Mouse (Mus musculus): ENCODE measurements around the gene Ftsj1. TPM values are rescaled to one million over a fixed set of nuclear protein-coding genes. Genes with fewer than 3 reads are reported as not detected.

Ftsj1 gene
- polyA plus RNA-seq (2014; fragmentation: Nextera tagmentation; extraction: Ambion mirVana), result 46.2 and 49.1 TPM in 2 replicates

DNA sequence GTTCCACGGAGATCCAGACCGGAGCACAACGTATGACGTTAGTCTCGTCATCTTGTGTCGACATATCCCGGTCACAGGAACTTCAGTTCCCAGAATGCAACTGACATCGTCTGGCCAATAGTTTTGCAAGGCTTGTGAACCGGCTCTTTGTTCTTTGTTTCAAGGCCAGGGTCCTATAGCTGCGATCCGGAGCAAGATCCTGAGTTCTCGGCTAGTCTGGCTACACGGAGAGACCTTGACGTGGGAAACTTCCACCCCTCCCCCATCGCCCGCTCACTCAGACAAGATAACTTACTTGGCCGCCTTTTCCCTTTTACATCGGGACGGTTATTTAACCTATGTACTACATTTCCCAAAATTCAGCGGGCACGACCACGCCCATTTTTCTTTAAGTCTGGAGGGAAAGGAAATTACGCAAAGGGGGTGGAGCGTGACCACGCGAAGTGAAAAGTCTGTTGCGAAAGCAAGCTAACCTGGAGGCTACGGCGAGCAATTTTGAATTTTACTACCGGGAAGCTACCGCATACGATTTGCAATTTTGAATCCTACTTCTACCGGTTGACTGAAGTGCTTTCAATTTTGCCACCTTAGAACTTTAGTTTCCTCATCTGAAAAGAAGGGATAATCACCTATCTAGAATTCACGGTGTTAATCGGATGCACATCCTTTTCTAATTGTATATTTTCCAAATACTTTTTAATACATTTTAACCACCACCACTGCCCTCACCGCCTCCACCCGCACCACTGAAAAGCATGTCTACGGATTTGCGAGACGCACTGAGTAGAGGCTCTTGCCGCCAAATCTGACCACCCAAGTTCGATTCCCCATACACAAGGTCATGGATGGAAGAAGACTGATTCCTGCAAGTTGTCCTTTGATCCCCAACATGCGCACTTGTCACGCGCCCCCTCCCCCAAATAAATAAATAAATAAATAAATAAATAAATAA is at the start of gene Ftsj1:
Ftsj1 (minus strand) TSS at position 73 of the 952 bp plus-strand sequence.
- H3K27ac ChIP-seq (replicated peaks; ENCODE audit: low read depth, low read length), result no peak within 1 kb of the TSS
- ATAC-seq (replicated peaks; ENCODE audit: insufficient number of reproducible peaks, low FRiP score, low TSS enrichment, low read depth) (peak; percentile 87), DNase-seq (ENCODE audit: low spot score) (peak; percentile 86)
- H3K4me2 ChIP-seq (ENCODE audit: low read depth, low read length), result peak within 1 kb of the TSS; percentile 47
- no peaks in the 10 kb centered on the region for H3K4me1 ChIP-seq (ENCODE audit: control insufficient read depth, insufficient read depth, low read length)
- no peaks in the 10 kb centered on the region for H3K9me3 ChIP-seq (replicated peaks; ENCODE audit: control insufficient read depth, low read length)
- peak within 1 kb of the TSS; percentile 62 for H3K9ac ChIP-seq (replicated peaks; ENCODE audit: low read length)
- 13% methylated on average over 45 of the region's 45 CpGs for WGBS
- H3K36me3 ChIP-seq (replicated peaks; ENCODE audit: control insufficient read depth, insufficient read depth, low read depth, low read length), result no peaks in the 10 kb centered on the region
- peak within 1 kb of the TSS; percentile 53 for H3K4me3 ChIP-seq (ENCODE audit: low read depth, low read length)
- H3K27me3 ChIP-seq (ENCODE audit: control insufficient read depth, insufficient read depth, low read length), result no peaks in the 10 kb centered on the region

DNA sequence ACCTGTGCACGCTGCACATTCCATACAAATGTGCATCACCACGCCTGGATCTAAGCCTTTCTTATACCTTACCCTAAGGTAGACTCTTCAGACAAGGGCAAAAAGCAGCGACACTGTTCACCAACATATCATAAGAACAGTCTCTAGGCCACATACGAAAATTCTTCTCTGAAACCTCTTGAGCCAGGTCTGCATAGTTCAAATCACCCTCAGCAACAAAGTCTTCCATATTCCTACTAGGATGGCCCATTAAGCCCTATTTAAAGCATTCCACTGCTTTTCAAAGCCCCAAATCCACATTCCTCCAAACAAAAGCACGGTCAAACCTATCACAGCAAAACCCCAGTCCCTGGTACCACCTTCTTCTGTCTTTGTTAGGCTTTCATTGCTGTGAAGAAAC is 36.4 kb upstream of the Ftsj1 start:
- no peak overlapping the region for H3K4me2 ChIP-seq (ENCODE audit: low read depth, low read length)
- no peak overlapping the region for H3K27ac ChIP-seq (replicated peaks; ENCODE audit: low read depth, low read length)
- no peak overlapping the region for H3K9ac ChIP-seq (replicated peaks; ENCODE audit: low read length)
- no peak overlapping the region for H3K4me3 ChIP-seq (ENCODE audit: low read depth, low read length)
- DNase-seq (ENCODE audit: low spot score) (no peak), ATAC-seq (replicated peaks; ENCODE audit: insufficient number of reproducible peaks, low FRiP score, low TSS enrichment, low read depth) (no peak)
- no peaks in the 10 kb centered on the region for H3K9me3 ChIP-seq (replicated peaks; ENCODE audit: control insufficient read depth, low read length)
- 82% methylated on average over 5 of the region's 5 CpGs for WGBS
- no peaks in the 10 kb centered on the region for H3K4me1 ChIP-seq (ENCODE audit: control insufficient read depth, insufficient read depth, low read length)
- no peaks in the 10 kb centered on the region for H3K27me3 ChIP-seq (ENCODE audit: control insufficient read depth, insufficient read depth, low read length)
- H3K36me3 ChIP-seq (replicated peaks; ENCODE audit: control insufficient read depth, insufficient read depth, low read depth, low read length), result no peaks in the 10 kb centered on the region

DNA sequence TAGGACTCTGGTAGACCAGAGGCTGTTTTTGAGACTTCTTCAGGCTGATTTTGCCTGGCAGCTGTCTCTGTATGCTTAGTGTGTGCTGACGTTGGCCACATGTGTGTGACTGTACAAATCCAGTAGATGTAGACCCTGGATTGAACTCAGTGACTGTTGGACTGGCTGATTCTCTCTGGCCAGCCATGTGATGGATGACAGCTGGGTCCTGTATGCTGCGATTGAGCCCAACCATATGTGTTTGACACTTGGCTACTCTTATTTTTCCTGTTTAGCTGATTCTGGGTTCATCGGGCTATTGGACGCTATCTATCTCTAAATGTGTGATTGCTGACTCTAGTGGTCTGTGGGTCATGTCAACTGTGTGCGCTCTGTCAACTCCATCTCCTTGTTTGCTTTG is 21.9 kb upstream of the Ftsj1 start:
- no peak overlapping the region for H3K27ac ChIP-seq (replicated peaks; ENCODE audit: low read depth, low read length)
- no peaks in the 10 kb centered on the region for H3K4me1 ChIP-seq (ENCODE audit: control insufficient read depth, insufficient read depth, low read length)
- H3K4me2 ChIP-seq (ENCODE audit: low read depth, low read length), result no peak overlapping the region
- no peak overlapping the region for H3K9ac ChIP-seq (replicated peaks; ENCODE audit: low read length)
- H3K9me3 ChIP-seq (replicated peaks; ENCODE audit: control insufficient read depth, low read length), result no peaks in the 10 kb centered on the region
- whole genome bisulfite sequencing, result 86% methylated on average over 5 of the region's 5 CpGs
- ATAC-seq (replicated peaks; ENCODE audit: insufficient number of reproducible peaks, low FRiP score, low TSS enrichment, low read depth) (no peak), DNase-seq (ENCODE audit: low spot score) (no peak)
- H3K27me3 ChIP-seq (ENCODE audit: control insufficient read depth, insufficient read depth, low read length), result no peaks in the 10 kb centered on the region
- H3K36me3 ChIP-seq (replicated peaks; ENCODE audit: control insufficient read depth, insufficient read depth, low read depth, low read length), result no peaks in the 10 kb centered on the region
- H3K4me3 ChIP-seq (ENCODE audit: low read depth, low read length), result no peak overlapping the region

DNA sequence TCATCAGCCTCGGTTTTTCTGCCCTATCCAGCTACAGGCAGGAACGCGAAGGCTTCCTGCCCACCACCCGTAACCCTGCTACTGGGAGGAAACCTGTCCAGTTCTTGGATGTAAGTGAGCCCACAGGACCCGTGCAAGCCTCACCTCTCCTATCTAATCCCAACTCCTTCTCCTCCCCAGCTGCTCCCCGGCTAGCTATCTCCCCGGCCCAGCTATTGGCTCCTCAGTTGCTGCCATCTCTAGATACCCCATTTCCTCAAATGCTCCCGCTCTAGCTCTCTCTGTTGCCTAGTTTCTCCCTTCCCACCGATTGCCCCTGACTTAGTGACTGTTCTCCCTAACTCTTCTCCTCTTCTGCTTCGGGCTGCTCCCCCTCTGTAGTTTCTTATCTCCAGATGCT is 19.8 kb upstream of the Ftsj1 start:
- no peak overlapping the region for H3K27ac ChIP-seq (replicated peaks; ENCODE audit: low read depth, low read length)
- no peaks in the 10 kb centered on the region for H3K27me3 ChIP-seq (ENCODE audit: control insufficient read depth, insufficient read depth, low read length)
- H3K9ac ChIP-seq (replicated peaks; ENCODE audit: low read length), result no peak overlapping the region
- H3K9me3 ChIP-seq (replicated peaks; ENCODE audit: control insufficient read depth, low read length), result no peaks in the 10 kb centered on the region
- H3K4me1 ChIP-seq (ENCODE audit: control insufficient read depth, insufficient read depth, low read length), result no peaks in the 10 kb centered on the region
- 27% methylated on average over 9 of the region's 10 CpGs for WGBS
- H3K4me2 ChIP-seq (ENCODE audit: low read depth, low read length), result no peak overlapping the region; the same call in 1 of the 2 replicates
- ATAC-seq (replicated peaks; ENCODE audit: insufficient number of reproducible peaks, low FRiP score, low TSS enrichment, low read depth) (no peak), DNase-seq (ENCODE audit: low spot score) (no peak)
- no peak overlapping the region for H3K4me3 ChIP-seq (ENCODE audit: low read depth, low read length)
- no peaks in the 10 kb centered on the region for H3K36me3 ChIP-seq (replicated peaks; ENCODE audit: control insufficient read depth, insufficient read depth, low read depth, low read length)

- ATAC-seq (replicated peaks; ENCODE audit: insufficient number of reproducible peaks, low FRiP score, low TSS enrichment, low read depth), result no peak
These were observed 19.0 kb upstream of the Ftsj1 start, which contains the start of gene Slc38a5 for GRCm38 (mm10) chrX:8271083-8271820. Gene Slc38a5 (plus strand): TSS chrX:8271133.

GRCm38 (mm10) chrX:8264222-8264621 is 12.0 kb upstream of the Ftsj1 start:
- no peak for ATAC-seq (replicated peaks; ENCODE audit: insufficient number of reproducible peaks, low FRiP score, low TSS enrichment, low read depth)
- whole genome bisulfite sequencing, result 76% methylated on average over 3 of the region's 3 CpGs
- H3K36me3 ChIP-seq (replicated peaks; ENCODE audit: control insufficient read depth, insufficient read depth, low read depth, low read length), result no peaks in the 10 kb centered on the region
- no peak overlapping the region for H3K27ac ChIP-seq (replicated peaks; ENCODE audit: low read depth, low read length)
- H3K4me1 ChIP-seq (ENCODE audit: control insufficient read depth, insufficient read depth, low read length), result no peaks in the 10 kb centered on the region
- DNase-seq (ENCODE audit: low spot score), result no peak
- no peak overlapping the region for H3K4me2 ChIP-seq (ENCODE audit: low read depth, low read length)
- no peak overlapping the region for H3K9ac ChIP-seq (replicated peaks; ENCODE audit: low read length)
- no peaks in the 10 kb centered on the region for H3K27me3 ChIP-seq (ENCODE audit: control insufficient read depth, insufficient read depth, low read length)
- H3K9me3 ChIP-seq (replicated peaks; ENCODE audit: control insufficient read depth, low read length), result no peaks in the 10 kb centered on the region
- H3K4me3 ChIP-seq (ENCODE audit: low read depth, low read length), result no peak overlapping the region

More at GRCm38 (mm10) chrX:8271083-8271820, 19.0 kb upstream of the Ftsj1 start, which contains the start of gene Slc38a5:
- no peaks in the 10 kb centered on the region for H3K36me3 ChIP-seq (replicated peaks; ENCODE audit: control insufficient read depth, insufficient read depth, low read depth, low read length)
- no peak within 1 kb of the TSS; the same call in 1 of the 2 replicates for H3K4me2 ChIP-seq (ENCODE audit: low read depth, low read length)
- H3K9me3 ChIP-seq (replicated peaks; ENCODE audit: control insufficient read depth, low read length), result no peaks in the 10 kb centered on the region
- H3K4me3 ChIP-seq (ENCODE audit: low read depth, low read length), result no peak within 1 kb of the TSS
- no peak within 1 kb of the TSS for H3K27ac ChIP-seq (replicated peaks; ENCODE audit: low read depth, low read length)
- no peaks in the 10 kb centered on the region for H3K4me1 ChIP-seq (ENCODE audit: control insufficient read depth, insufficient read depth, low read length)
- 14% methylated on average over 12 of the region's 15 CpGs for WGBS
- no peaks in the 10 kb centered on the region for H3K27me3 ChIP-seq (ENCODE audit: control insufficient read depth, insufficient read depth, low read length)
- no peak within 1 kb of the TSS for H3K9ac ChIP-seq (replicated peaks; ENCODE audit: low read length)
- DNase-seq (ENCODE audit: low spot score), result no peak

DNA sequence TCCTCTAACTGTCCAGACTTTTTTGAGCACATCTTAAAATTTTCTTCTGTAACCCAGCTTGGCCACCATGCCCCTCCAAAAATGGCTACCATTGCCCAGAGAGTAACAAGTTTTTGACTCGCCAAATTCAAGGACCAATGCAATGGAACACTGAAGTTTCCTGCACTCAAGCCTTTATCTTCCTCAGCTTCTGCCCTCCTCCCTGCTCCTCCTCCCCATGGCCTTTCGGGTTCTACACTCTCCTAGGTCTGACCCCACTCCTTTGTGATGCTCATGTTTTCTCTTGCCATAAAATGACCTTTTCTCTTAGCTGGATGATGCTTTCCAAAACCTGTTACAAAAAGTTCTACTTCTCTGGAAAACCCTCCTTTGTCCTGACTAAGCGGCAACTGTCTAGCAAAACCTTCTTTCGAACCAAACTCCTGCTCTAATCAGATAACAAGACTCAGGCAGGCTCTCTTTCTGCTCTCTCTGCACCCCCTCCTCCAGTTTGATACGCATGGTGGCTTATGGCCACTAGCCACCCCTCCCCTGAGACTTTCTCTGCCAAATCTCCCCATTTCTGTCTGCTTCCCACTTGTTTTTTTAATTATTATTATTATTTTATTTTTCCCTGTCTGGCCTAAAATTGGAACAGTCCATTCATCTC is 11.1 kb upstream of the Ftsj1 start:
- 72% methylated on average over 5 of the region's 5 CpGs for WGBS
- no peaks in the 10 kb centered on the region for H3K4me1 ChIP-seq (ENCODE audit: control insufficient read depth, insufficient read depth, low read length)
- H3K27ac ChIP-seq (replicated peaks; ENCODE audit: low read depth, low read length), result no peak overlapping the region
- ATAC-seq (replicated peaks; ENCODE audit: insufficient number of reproducible peaks, low FRiP score, low TSS enrichment, low read depth) (no peak), DNase-seq (ENCODE audit: low spot score) (no peak)
- H3K9ac ChIP-seq (replicated peaks; ENCODE audit: low read length), result no peak overlapping the region
- H3K4me3 ChIP-seq (ENCODE audit: low read depth, low read length), result no peak overlapping the region
- H3K4me2 ChIP-seq (ENCODE audit: low read depth, low read length), result no peak overlapping the region
- H3K27me3 ChIP-seq (ENCODE audit: control insufficient read depth, insufficient read depth, low read length), result no peaks in the 10 kb centered on the region
- H3K9me3 ChIP-seq (replicated peaks; ENCODE audit: control insufficient read depth, low read length), result no peaks in the 10 kb centered on the region
- no peaks in the 10 kb centered on the region for H3K36me3 ChIP-seq (replicated peaks; ENCODE audit: control insufficient read depth, insufficient read depth, low read depth, low read length)

Data from embryonic facial prominence, embryonic 11.5 days (tissue).